Mouse (Mus musculus): ENCODE measurements around the gene Foxo6. TPM values are rescaled to one million over a fixed set of nuclear protein-coding genes. Genes with fewer than 3 reads are reported as not detected.

Foxo6 gene
- total and polyA plus RNA-seq, 2 experiments from 2014 or later = 3.6 to 44.0 TPM

DNA sequence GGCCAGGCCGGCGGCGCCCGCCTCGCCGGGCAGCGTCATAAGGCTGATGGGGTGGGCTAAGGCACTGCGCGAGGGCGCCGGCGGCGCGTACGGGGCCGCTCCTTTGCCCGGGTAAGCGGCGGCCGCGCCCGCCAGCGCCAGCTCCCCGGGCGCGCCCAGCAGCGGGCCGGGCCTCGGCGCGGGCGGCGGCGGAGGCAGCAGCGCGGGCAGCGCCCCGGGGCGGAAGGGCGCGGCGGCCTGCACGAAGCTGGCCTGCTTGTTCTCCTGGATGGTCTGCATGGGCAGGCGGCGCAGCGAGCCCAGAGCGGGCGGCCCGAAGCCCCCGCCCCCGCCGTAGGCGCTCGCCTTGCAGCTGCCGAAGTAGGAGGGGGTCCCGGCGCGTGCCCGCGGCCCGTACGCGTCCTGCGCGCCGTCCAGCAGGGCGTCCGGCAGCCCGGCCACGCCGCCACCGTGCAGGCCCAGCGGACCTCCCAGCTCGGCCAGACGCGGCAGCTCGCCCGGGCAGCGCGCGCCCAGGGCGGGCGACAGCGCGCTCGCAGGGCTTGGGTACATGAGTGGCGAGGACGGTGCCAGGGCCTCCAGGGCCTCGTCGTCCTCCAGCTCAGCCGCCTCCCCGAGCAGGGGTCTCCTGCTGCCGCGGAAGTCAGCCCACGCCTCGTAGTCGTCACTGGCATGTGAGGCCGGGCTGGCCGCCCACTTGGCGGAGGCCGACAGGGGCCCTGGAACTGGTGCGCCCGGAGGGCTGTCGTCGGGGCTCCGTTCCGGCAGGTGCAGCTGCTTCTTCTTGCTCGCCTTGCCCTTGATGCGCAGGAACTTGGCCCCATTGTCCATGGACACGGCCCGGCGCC is 18.7 kb downstream of the Foxo6 start:
- peaks cover 18% of the 10 kb centered on the region; the same call in 1 of the 2 replicates for H3K36me3 ChIP-seq (ENCODE audit: insufficient read depth)
- peak overlapping the region; percentile 16 for H3K4me3 ChIP-seq (ENCODE audit: low read depth, low read length)
- 6% methylated on average over 86 of the region's 112 CpGs for WGBS
- H3K27me3 ChIP-seq (ENCODE audit: insufficient read depth, low read length) = no peaks in the 10 kb centered on the region
- no peaks in the 10 kb centered on the region for H3K9me3 ChIP-seq (ENCODE audit: low read length)
- no peak for TF ChIP-seq CTCF (IDR thresholded peaks at IDR 0.05; ENCODE audit: low read depth)
- peak overlapping the region; percentile 62 for H3K27ac ChIP-seq (ENCODE audit: low read depth, low read length)
- peaks cover 33% of the 10 kb centered on the region for H3K4me1 ChIP-seq (ENCODE audit: insufficient read depth)
- ATAC-seq = peak; percentile 36
- peak; percentile 61 for DNase-seq
- H3K9ac ChIP-seq = peak overlapping the region; percentile 41
- peak overlapping the region; percentile 44 for H3K4me2 ChIP-seq (ENCODE audit: low read depth)

DNA sequence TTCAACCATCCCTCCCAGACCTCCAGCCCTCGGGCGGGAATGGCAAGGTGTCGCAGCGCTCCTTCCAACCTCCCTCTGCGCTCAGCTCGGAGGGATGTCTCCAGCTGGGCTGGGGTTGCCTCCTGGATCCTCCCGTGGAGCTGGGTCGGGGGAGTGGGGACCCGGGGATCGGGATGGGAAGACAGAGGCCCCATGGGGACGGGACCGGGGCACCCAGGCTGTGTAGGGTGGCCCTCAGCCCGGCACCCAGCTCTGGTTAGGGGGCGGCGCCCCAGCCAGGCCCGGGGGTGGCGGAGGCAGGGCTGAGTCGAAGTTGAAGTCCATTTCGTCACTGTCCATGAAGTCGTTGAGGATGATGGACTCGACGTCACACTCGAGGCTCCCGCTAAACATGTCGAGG is 19.5 kb downstream of the Foxo6 start:
- 20% methylated on average over 25 of the region's 25 CpGs for WGBS
- Histone ChIP-seq H3K27me3 (ENCODE audit: insufficient read depth, low read length) (no peaks in the 10 kb centered on the region), H3K9me3 (ENCODE audit: low read length) (no peaks in the 10 kb centered on the region), H3K27ac (ENCODE audit: low read depth, low read length) (peak overlapping the region; percentile 36; the same call in 1 of the 2 replicates), H3K36me3 (ENCODE audit: insufficient read depth) (peaks cover 18% of the 10 kb centered on the region; the same call in 1 of the 2 replicates), H3K4me3 (ENCODE audit: low read depth, low read length) (no peak overlapping the region), H3K4me2 (ENCODE audit: low read depth) (peak overlapping the region; percentile 44), H3K4me1 (ENCODE audit: insufficient read depth) (peaks cover 39% of the 10 kb centered on the region), H3K9ac (peak overlapping the region; percentile 41)
- no peak for TF ChIP-seq CTCF (IDR thresholded peaks at IDR 0.05; ENCODE audit: low read depth)
- ATAC-seq (no peak), DNase-seq (no peak)

DNA sequence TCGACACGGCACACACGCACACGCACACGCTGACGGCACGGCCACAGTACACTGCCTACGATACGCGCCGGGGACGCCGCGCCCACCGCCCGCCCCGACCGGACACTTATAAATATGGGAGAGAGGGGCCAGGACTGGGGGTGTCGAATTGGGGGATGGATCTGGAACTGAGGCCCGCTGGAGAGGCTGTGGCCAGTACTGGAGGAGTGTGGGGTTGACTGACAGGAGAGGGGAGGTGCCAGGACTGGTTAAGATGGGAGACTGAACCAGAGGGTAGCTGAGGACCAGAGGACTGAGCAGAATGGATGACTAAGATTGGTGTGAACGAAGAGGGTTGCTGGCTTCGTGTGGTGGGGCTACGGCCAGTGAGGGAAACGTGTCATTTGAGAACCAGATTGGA is 20.0 kb downstream of the Foxo6 start:
- ATAC-seq (no peak), DNase-seq (no peak)
- no peaks in the 10 kb centered on the region for H3K9me3 ChIP-seq (ENCODE audit: low read length)
- no peak for TF ChIP-seq CTCF (IDR thresholded peaks at IDR 0.05; ENCODE audit: low read depth)
- H3K27ac ChIP-seq (ENCODE audit: low read depth, low read length) = no peak overlapping the region
- no peak overlapping the region for H3K4me2 ChIP-seq (ENCODE audit: low read depth)
- no peak overlapping the region for H3K4me3 ChIP-seq (ENCODE audit: low read depth, low read length)
- 45% methylated on average over 24 of the region's 24 CpGs for WGBS
- peaks cover 18% of the 10 kb centered on the region; the same call in 1 of the 2 replicates for H3K36me3 ChIP-seq (ENCODE audit: insufficient read depth)
- no peaks in the 10 kb centered on the region for H3K27me3 ChIP-seq (ENCODE audit: insufficient read depth, low read length)
- peaks cover 45% of the 10 kb centered on the region for H3K4me1 ChIP-seq (ENCODE audit: insufficient read depth)
- no peak overlapping the region; the same call in 1 of the 2 replicates for H3K9ac ChIP-seq

DNA sequence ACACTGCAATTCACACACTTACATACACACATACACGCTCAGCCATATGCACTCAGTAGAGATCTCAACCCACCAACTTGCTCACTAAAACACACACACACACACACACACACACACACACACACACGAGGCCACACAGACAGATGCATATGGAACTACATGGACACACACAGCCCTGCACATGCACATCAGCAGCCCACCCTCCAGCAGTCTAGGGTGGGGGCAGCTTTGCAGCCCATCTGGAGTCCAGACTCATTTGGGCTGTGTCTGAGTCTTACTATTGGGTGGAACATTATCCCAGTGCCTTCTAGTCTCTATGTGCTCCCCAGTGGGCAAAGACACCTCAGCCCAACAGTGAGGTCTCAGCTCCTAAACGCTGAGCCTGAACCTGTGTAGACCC is 23.0 kb downstream of the Foxo6 start:
- H3K4me3 ChIP-seq (ENCODE audit: low read depth, low read length) = no peak overlapping the region
- ATAC-seq = no peak
- peak overlapping the region; percentile 79; the same call in 1 of the 2 replicates for H3K27ac ChIP-seq (ENCODE audit: low read depth, low read length)
- no peak overlapping the region for H3K4me2 ChIP-seq (ENCODE audit: low read depth)
- TF ChIP-seq CTCF (IDR thresholded peaks at IDR 0.05; ENCODE audit: low read depth) = no peak
- no peaks in the 10 kb centered on the region for H3K9me3 ChIP-seq (ENCODE audit: low read length)
- H3K36me3 ChIP-seq (ENCODE audit: insufficient read depth) = peaks cover 18% of the 10 kb centered on the region; the same call in 1 of the 2 replicates
- no peaks in the 10 kb centered on the region for H3K27me3 ChIP-seq (ENCODE audit: insufficient read depth, low read length)
- H3K9ac ChIP-seq = no peak overlapping the region
- 46% methylated on average over 3 of the region's 3 CpGs for WGBS
- DNase-seq = no peak
- peaks cover 45% of the 10 kb centered on the region for H3K4me1 ChIP-seq (ENCODE audit: insufficient read depth)

DNA sequence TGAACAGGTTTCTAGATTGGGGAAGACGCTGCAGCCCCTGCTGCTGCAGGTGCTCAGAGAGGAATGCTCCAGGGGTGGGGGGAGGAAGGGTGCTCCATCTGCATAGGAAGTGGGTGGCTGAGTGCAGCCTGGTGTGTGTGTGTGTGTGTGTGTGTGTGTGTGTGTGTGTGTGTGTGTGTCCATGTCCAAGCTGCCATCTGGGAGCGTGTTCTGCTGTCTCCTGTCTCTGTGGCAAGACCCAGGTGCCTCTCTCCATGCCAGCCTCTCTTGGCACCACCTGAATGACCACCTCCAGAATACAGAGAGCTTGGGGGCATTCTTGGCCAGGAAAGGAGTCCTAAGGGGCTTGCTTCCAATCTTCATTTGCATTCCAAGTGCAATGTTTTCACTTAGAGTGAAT is 24.4 kb downstream of the Foxo6 start:
- H3K27me3 ChIP-seq (ENCODE audit: insufficient read depth, low read length) = no peaks in the 10 kb centered on the region
- no peak for TF ChIP-seq CTCF (IDR thresholded peaks at IDR 0.05; ENCODE audit: low read depth)
- H3K4me2 ChIP-seq (ENCODE audit: low read depth) = no peak overlapping the region
- H3K4me3 ChIP-seq (ENCODE audit: low read depth, low read length) = no peak overlapping the region
- peaks cover 8% of the 10 kb centered on the region; the same call in 1 of the 2 replicates for H3K36me3 ChIP-seq (ENCODE audit: insufficient read depth)
- H3K9ac ChIP-seq = no peak overlapping the region
- WGBS = 13% methylated on average over 2 of the region's 2 CpGs
- ATAC-seq = no peak
- H3K4me1 ChIP-seq (ENCODE audit: insufficient read depth) = peaks cover 45% of the 10 kb centered on the region
- no peaks in the 10 kb centered on the region for H3K9me3 ChIP-seq (ENCODE audit: low read length)
- no peak for DNase-seq
- peak overlapping the region; percentile 79 for H3K27ac ChIP-seq (ENCODE audit: low read depth, low read length)

DNA sequence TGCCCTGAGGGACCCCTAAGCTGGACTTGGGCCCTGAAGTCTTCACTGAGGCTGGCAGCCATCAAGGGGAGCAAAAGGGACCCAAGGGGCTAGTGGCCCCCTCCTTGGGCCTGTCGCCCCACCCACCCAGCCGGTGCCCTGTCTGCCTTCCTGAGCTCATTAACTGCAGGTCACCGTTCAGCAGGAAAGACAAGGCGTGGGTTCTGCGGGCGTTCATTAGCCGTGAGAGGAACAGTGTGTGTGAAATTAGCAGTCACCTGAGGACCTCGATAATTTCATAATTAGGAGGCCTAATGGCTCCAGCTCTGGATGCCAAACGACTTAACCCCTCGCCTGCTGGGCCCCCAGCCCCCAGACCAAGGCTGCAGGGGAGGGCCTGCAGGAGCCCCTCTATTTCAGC is 24.9 kb downstream of the Foxo6 start:
- Histone ChIP-seq H3K27ac (ENCODE audit: low read depth, low read length) (peak overlapping the region; percentile 79; the same call in 1 of the 2 replicates), H3K4me1 (ENCODE audit: insufficient read depth) (peaks cover 40% of the 10 kb centered on the region), H3K4me3 (ENCODE audit: low read depth, low read length) (no peak overlapping the region), H3K4me2 (ENCODE audit: low read depth) (no peak overlapping the region), H3K27me3 (ENCODE audit: insufficient read depth, low read length) (no peaks in the 10 kb centered on the region), H3K9me3 (ENCODE audit: low read length) (no peaks in the 10 kb centered on the region), H3K36me3 (ENCODE audit: insufficient read depth) (0 out of 2 replicates have a peak, but pooled peaks cover 3% of the 10 kb centered on the region), H3K9ac (no peak overlapping the region)
- TF ChIP-seq CTCF (IDR thresholded peaks at IDR 0.05; ENCODE audit: low read depth) = no peak
- 11% methylated on average over 10 of the region's 10 CpGs for WGBS
- no peak for DNase-seq
- no peak for ATAC-seq
